ENCODE assay signal across 35 mouse cellular contexts in the genomic region with DNA sequence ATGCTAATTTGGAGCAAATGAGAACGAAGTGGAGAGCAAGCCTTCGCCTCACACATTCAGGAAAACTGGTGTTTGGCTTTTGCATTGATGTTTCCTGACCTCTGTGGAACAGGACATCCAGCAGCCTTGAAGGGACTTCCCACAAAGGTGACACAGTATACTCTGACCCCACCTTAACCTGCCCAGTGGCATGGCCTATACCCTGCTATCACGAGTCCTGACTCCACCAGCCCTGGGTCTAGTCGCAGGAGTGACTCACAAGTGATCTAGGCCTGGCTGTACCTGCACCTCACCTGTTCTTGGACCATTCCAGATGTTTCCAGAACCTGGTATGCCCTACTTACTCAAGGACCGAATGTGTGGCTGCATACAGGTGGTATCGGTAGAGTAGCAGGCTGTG.
"Had no signal": no experiment of that assay in that cellular context is flagged by ENCODE, and none has a peak within 500 bp of the region (broad histone marks: within the 10 kb centered on the region; RNA-seq: fewer than 3 reads in every experiment).

No protein-coding gene starts in this region.

- H3K27ac ChIP-seq: heart, embryonic 13.5 days; heart, embryonic 15.5 days; hindbrain, embryonic 10.5 days; hindbrain, embryonic 12.5 days; hindbrain, embryonic 13.5 days; hindbrain, embryonic 14.5 days; hindbrain, embryonic 15.5 days; hindbrain, postnatal 0 days; intestine, embryonic 15.5 days; kidney, embryonic 15.5 days; kidney, postnatal 0 days; layer of hippocampus, adult 2 months; left cerebral cortex, adult 2 months had no signal

- H3K4me3 ChIP-seq: heart, embryonic 12.5 days; heart, embryonic 13.5 days; heart, embryonic 15.5 days; hindbrain, embryonic 10.5 days; hindbrain, embryonic 12.5 days; hindbrain, embryonic 13.5 days; hindbrain, embryonic 15.5 days; intestine, embryonic 15.5 days; kidney, embryonic 15.5 days; layer of hippocampus, adult 2 months; left cerebral cortex, adult 2 months had no signal

- H3K27me3 ChIP-seq: heart, embryonic 12.5 days; heart, embryonic 13.5 days; heart, embryonic 15.5 days; hindbrain, embryonic 12.5 days; hindbrain, embryonic 13.5 days; hindbrain, embryonic 15.5 days; intestine, embryonic 15.5 days; kidney, embryonic 15.5 days had no signal

- ATAC-seq: hindbrain, embryonic 16.5 days; hindbrain, postnatal 0 days; inflammation-experienced regulatory T-cells, adult 6 months; intestine, embryonic 15.5 days; intestine, embryonic 16.5 days; intestine, postnatal 0 days had no signal

- H3K9me3 ChIP-seq: heart, embryonic 12.5 days; heart, embryonic 13.5 days; heart, embryonic 15.5 days; hindbrain, embryonic 10.5 days; hindbrain, embryonic 12.5 days; hindbrain, embryonic 13.5 days; hindbrain, embryonic 15.5 days; intestine, embryonic 15.5 days; kidney, embryonic 15.5 days had no signal

- H3K9ac ChIP-seq: heart, embryonic 12.5 days; heart, embryonic 13.5 days; heart, embryonic 15.5 days; hindbrain, embryonic 12.5 days; hindbrain, embryonic 13.5 days; hindbrain, embryonic 14.5 days; hindbrain, embryonic 15.5 days; intestine, embryonic 15.5 days; kidney, embryonic 15.5 days had no signal

- H3K4me2 ChIP-seq: heart, embryonic 11.5 days; heart, embryonic 12.5 days; heart, embryonic 13.5 days; heart, embryonic 15.5 days; hindbrain, embryonic 12.5 days; hindbrain, embryonic 13.5 days; hindbrain, embryonic 14.5 days; hindbrain, embryonic 15.5 days; intestine, embryonic 15.5 days; kidney, embryonic 15.5 days had no signal

- H3K4me1 ChIP-seq: heart, embryonic 12.5 days; heart, embryonic 13.5 days; heart, embryonic 15.5 days; hindbrain, embryonic 10.5 days; hindbrain, embryonic 12.5 days; hindbrain, embryonic 13.5 days; hindbrain, embryonic 15.5 days; intestine, embryonic 15.5 days; kidney, embryonic 15.5 days had no signal

- DNase-seq: heart, postnatal 10 days; heart, postnatal 14 days; heart, postnatal 36 days; heart, postnatal 4 days; kidney, adult 11 months; kidney, adult 18-20 months; kidney, adult 2 months; kidney, adult 8-10 months; kidney, adult 9 months; kidney, postnatal 10 days; kidney, postnatal 14 days; kidney, postnatal 25 days; kidney, postnatal 36 days; kidney, postnatal 4 days; layer of hippocampus, adult 9-11 months; layer of hippocampus, postnatal 36 days had no signal
